Comparison of ENCODE assay signal across 18 mouse cellular contexts in the genomic region with DNA sequence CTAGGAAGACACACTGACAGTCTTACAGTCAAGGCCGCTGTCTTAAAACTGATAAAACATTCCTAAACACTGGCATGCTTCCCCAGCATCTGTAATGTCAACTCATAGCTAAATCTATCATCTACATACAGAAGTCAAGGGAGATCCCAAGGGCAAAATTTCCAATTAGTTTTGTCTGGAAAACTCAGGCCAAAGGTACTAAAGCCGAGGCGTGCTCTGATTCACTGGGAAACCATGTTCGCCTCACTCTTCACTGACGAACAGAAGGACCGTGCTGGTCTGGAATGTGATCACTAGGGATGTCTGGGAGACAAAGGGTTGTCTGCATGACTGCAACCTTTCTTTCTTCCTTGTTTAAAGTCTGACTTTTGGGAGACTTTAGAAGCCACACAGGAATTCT. TPM values are rescaled to one million over a fixed set of nuclear protein-coding genes. Genes with fewer than 3 reads are reported as not detected.
DNase-seq lines count a peak whose midpoint lies in the region; ATAC-seq lines count a peak whose summit lies in the region.
"Had no signal": no experiment of that assay in that cellular context is flagged by ENCODE, and none has a peak within 500 bp of the region (broad histone marks: within the 10 kb centered on the region; RNA-seq: fewer than 3 reads in every experiment).

No protein-coding gene starts in this region.

- DNase-seq in adrenal gland, adult (ENCODE audit: inconsistent age in 2 of 2, low spot score in 1 of 2) = peak; percentile 61 to 82
- no peak for DNase-seq in adrenal gland, postnatal 25 days
- DNase-seq in heart, postnatal 10 days = no peak
- no peak for DNase-seq in lung, postnatal 14 days
- no peak for DNase-seq in layer of hippocampus, adult 11-12 months (ENCODE audit: low spot score)
- DNase-seq in ovary, postnatal 14 days (ENCODE audit: low spot score) = no peak
- DNase-seq: cerebellum, adult 2 months; forebrain, postnatal 0 days; kidney, adult 9 months; lung, adult 2 months; right cerebral cortex, postnatal 25 days; thymus, postnatal 25 days had no signal

- peak overlapping the region; percentile 22 to 41; a peak in 2 of 4 replicates for H3K27ac ChIP-seq in heart, embryonic 14.5 days (replicated peaks in 1 of 2; ENCODE audit: control insufficient read depth in 1 of 2, insufficient read depth in 1 of 2, low read depth in 2 of 2, low read length in 2 of 2)
- no peak overlapping the region for H3K27ac ChIP-seq in lung, embryonic 16.5 days (ENCODE audit: low read length)
- H3K27ac ChIP-seq: limb, embryonic 12.5 days; neural tube, embryonic 12.5 days had no signal

- H3K4me3 ChIP-seq in heart, embryonic 14.5 days (ENCODE audit: control insufficient read depth in 1 of 2, insufficient read depth in 1 of 2, low read depth in 1 of 2, low read length in 2 of 2) = no peak overlapping the region
- H3K4me3 ChIP-seq in lung, embryonic 16.5 days (ENCODE audit: low read length) = no peak overlapping the region
- H3K4me3 ChIP-seq: erythroblast, embryonic 14.5 days; limb, embryonic 12.5 days; neural tube, embryonic 12.5 days had no signal

- ATAC-seq in heart, embryonic 14.5 days (ENCODE audit: insufficient number of reproducible peaks, insufficient read depth, low FRiP score, low read depth) = no peak
- no peak for ATAC-seq in lung, embryonic 16.5 days (ENCODE audit: low read depth)
- ATAC-seq: forebrain, postnatal 0 days; inflammation-experienced regulatory T-cells, adult 6 months had no signal

- H3K4me2 ChIP-seq in heart, embryonic 14.5 days (ENCODE audit: low read length) = no peak overlapping the region
- no peak overlapping the region for H3K4me2 ChIP-seq in lung, embryonic 16.5 days (ENCODE audit: low read depth, low read length)
- H3K4me2 ChIP-seq: limb, embryonic 12.5 days; neural tube, embryonic 12.5 days had no signal

- H3K27me3 ChIP-seq in heart, embryonic 14.5 days (ENCODE audit: control insufficient read depth, insufficient read depth, low read length) = no peaks in the 10 kb centered on the region
- H3K27me3 ChIP-seq in lung, embryonic 16.5 days (ENCODE audit: control insufficient read depth, insufficient read depth, low read depth, low read length) = no peaks in the 10 kb centered on the region
- H3K27me3 ChIP-seq: limb, embryonic 12.5 days; neural tube, embryonic 12.5 days had no signal

- intact Hi-C loops in heart, postnatal 10 days (cut with DNase I) = loop anchor here (10.0 kb wide), 1 partner anchor 364 kb away; no protein-coding TSS in a partner anchor

- no peaks in the 10 kb centered on the region for H3K9me3 ChIP-seq in heart, embryonic 14.5 days (ENCODE audit: control insufficient read depth, low read length)
- H3K9me3 ChIP-seq in lung, embryonic 16.5 days (ENCODE audit: control insufficient read depth, low read length) = no peaks in the 10 kb centered on the region
- H3K9me3 ChIP-seq: limb, embryonic 12.5 days; neural tube, embryonic 12.5 days had no signal

- peak overlapping the region; percentile 34; the same call in 1 of the 2 replicates for H3K9ac ChIP-seq in heart, embryonic 14.5 days (ENCODE audit: low read length)
- H3K9ac ChIP-seq in lung, embryonic 16.5 days (ENCODE audit: low read length) = peak overlapping the region; percentile 14; the same call in 1 of the 2 replicates
- H3K9ac ChIP-seq: forebrain, postnatal 0 days; limb, embryonic 12.5 days; neural tube, embryonic 12.5 days had no signal

- no peaks in the 10 kb centered on the region for H3K36me3 ChIP-seq in heart, embryonic 14.5 days (ENCODE audit: control insufficient read depth, insufficient read depth, low read length)
- no peaks in the 10 kb centered on the region for H3K36me3 ChIP-seq in lung, embryonic 16.5 days (ENCODE audit: control insufficient read depth, insufficient read depth, low read length)
- H3K36me3 ChIP-seq: limb, embryonic 12.5 days; neural tube, embryonic 12.5 days had no signal

- H3K4me1 ChIP-seq in heart, embryonic 14.5 days (ENCODE audit: control insufficient read depth in 2 of 2, insufficient read depth in 2 of 2, low read length in 2 of 2) = peaks cover 4 to 32% of the 10 kb centered on the region in 2 experiments; a peak in 3 of 4 replicates
- H3K4me1 ChIP-seq in lung, embryonic 16.5 days (replicated peaks; ENCODE audit: control insufficient read depth, insufficient read depth, low read length) = 0 out of 2 replicates have a peak, but pooled peaks cover 6% of the 10 kb centered on the region
- H3K4me1 ChIP-seq: neural tube, embryonic 12.5 days had no signal

- WGBS in heart, embryonic 14.5 days = 47% methylated on average over 6 of the region's 6 CpGs
- 50% methylated on average over 6 of the region's 6 CpGs for WGBS in lung, embryonic 16.5 days

RNA-seq across cellular contexts. Expression of gene Vmp1, which starts 33.0 kb away (rescaled TPM):
- total RNA-seq in adrenal gland, postnatal 25 days (2021) = 105 and 162 TPM in 2 replicates
- 98.5 and 101 TPM in 2 replicates for polyA plus RNA-seq in heart, embryonic 14.5 days (2014; fragmentation: Nextera tagmentation; extraction: Ambion mirVana)
- 10 to 100 TPM; 49.8 to 53.1 TPM for total RNA-seq in heart, postnatal 10 days (2021)
- 101 and 106 TPM in 2 replicates for polyA plus RNA-seq in lung, embryonic 16.5 days (2015; fragmentation: Nextera tagmentation; extraction: Ambion mirVana)

RNA-seq across cellular contexts. Expression of gene Ptrh2, which starts 33.1 kb away (rescaled TPM):
- total RNA-seq in adrenal gland, postnatal 25 days (2021) = 18.2 and 18.8 TPM in 2 replicates
- polyA plus RNA-seq in heart, embryonic 14.5 days (2014; fragmentation: Nextera tagmentation; extraction: Ambion mirVana) = 21.5 and 22.3 TPM in 2 replicates
- total RNA-seq in heart, postnatal 10 days (2021) = 1 to 10 TPM; 8.7 to 9.3 TPM
- 27.6 and 28.5 TPM in 2 replicates for polyA plus RNA-seq in lung, embryonic 16.5 days (2015; fragmentation: Nextera tagmentation; extraction: Ambion mirVana)

Comparison
In these comparisons a context has a peak if more than half of its experiments do, and no peak if none do; other contexts are left out.
1. DNase-seq: peak in adrenal gland, adult (2 of 2); none in adrenal gland, postnatal 25 days (single experiment), heart, postnatal 10 days (0 of 2), lung, postnatal 14 days (single experiment), layer of hippocampus, adult 11-12 months (single experiment) and ovary, postnatal 14 days (single experiment).